Mouse (Mus musculus) yolk sac, embryonic 10.5 days (tissue): ENCODE data around the gene Acot11.
"Not testable (repeated sequence)": the region's sequence is repeated elsewhere in the genome, so short reads cannot be mapped to it uniquely, and the experiment has no call there.

Source experiments
- DNase-seq: peaks from one replicate; pipeline ENCODE4 v3.0.0-alpha.2; 2017; ENCODE audit warnings: low spot score

Gene Acot11

GRCm38 (mm10) chr4:106776998-106777397, 27.8 kb downstream of the Acot11 start:
- DNase-seq = no peak

GRCm38 (mm10) chr4:106775767-106776166, 29.0 kb downstream of the Acot11 start:
- not testable (repeated sequence) for DNase-seq

GRCm38 (mm10) chr4:106772558-106772957, 32.2 kb downstream of the Acot11 start:
- no peak for DNase-seq

- DNase-seq = no peak
Observed at GRCm38 (mm10) chr4:106769306-106769705, 35.5 kb downstream of the Acot11 start.

GRCm38 (mm10) chr4:106764166-106764565, 40.6 kb downstream of the Acot11 start:
- no peak for DNase-seq

- DNase-seq = no peak
Observed at GRCm38 (mm10) chr4:106751726-106752125, 53.1 kb downstream of the Acot11 start.

- peak; percentile 33 for DNase-seq
Observed at GRCm38 (mm10) chr4:106749699-106750098, 55.1 kb downstream of the Acot11 start.

GRCm38 (mm10) chr4:106747001-106747580, 57.7 kb downstream of the Acot11 start:
- no peak for DNase-seq

- no peak for DNase-seq
Observed at GRCm38 (mm10) chr4:106745862-106746261, 58.9 kb downstream of the Acot11 start.

- DNase-seq = no peak
Observed at GRCm38 (mm10) chr4:106737904-106738303, 66.9 kb downstream of the Acot11 start.

GRCm38 (mm10) chr4:106736884-106737283, 67.9 kb downstream of the Acot11 start:
- not testable (repeated sequence) for DNase-seq

- no peak for DNase-seq
Observed at GRCm38 (mm10) chr4:106733636-106734035, 71.2 kb downstream of the Acot11 start, which contains the start of gene Fam151a. TSS of gene Fam151a (plus strand) at chr4:106733889.

GRCm38 (mm10) chr4:106730814-106731213, 74.0 kb downstream of the Acot11 start, which contains the start of gene Mroh7:
TSS of gene Mroh7 (minus strand) at chr4:106730925.
- peak; percentile 24 for DNase-seq

GRCm38 (mm10) chr4:106720631-106721030, 84.2 kb downstream of the Acot11 start:
- no peak for DNase-seq

- no peak for DNase-seq
Observed at GRCm38 (mm10) chr4:106713622-106714021, 91.2 kb downstream of the Acot11 start.

GRCm38 (mm10) chr4:106708408-106708807, 96.4 kb downstream of the Acot11 start:
- peak; percentile 73 for DNase-seq

GRCm38 (mm10) chr4:106707957-106708356, 96.8 kb downstream of the Acot11 start:
- no peak for DNase-seq

GRCm38 (mm10) chr4:106705096-106705665, 99.6 kb downstream of the Acot11 start:
- no peak for DNase-seq

- DNase-seq = no peak
Observed at GRCm38 (mm10) chr4:106704416-106704815, 100.4 kb downstream of the Acot11 start.

- DNase-seq = no peak
Observed at GRCm38 (mm10) chr4:106703956-106704355, 100.8 kb downstream of the Acot11 start.

GRCm38 (mm10) chr4:106700798-106701197, 104.0 kb downstream of the Acot11 start:
- no peak for DNase-seq

GRCm38 (mm10) chr4:106699989-106700388, 104.8 kb downstream of the Acot11 start:
- peak; percentile 38 for DNase-seq
